Mouse (Mus musculus) mouse trophoblast stem cell (cell line): ENCODE measurements around the gene Ubac1.

Experiments used
- in situ Hi-C, 2 experiments: fragments of 300-500 bp; cut with MseI, MboI; formaldehyde crosslinking; loops; 2 replicates in 1 of 2; 3 replicates in 1 of 2; pipeline ENCODE4 v1.15.1; 2025

Gene Ubac1

DNA sequence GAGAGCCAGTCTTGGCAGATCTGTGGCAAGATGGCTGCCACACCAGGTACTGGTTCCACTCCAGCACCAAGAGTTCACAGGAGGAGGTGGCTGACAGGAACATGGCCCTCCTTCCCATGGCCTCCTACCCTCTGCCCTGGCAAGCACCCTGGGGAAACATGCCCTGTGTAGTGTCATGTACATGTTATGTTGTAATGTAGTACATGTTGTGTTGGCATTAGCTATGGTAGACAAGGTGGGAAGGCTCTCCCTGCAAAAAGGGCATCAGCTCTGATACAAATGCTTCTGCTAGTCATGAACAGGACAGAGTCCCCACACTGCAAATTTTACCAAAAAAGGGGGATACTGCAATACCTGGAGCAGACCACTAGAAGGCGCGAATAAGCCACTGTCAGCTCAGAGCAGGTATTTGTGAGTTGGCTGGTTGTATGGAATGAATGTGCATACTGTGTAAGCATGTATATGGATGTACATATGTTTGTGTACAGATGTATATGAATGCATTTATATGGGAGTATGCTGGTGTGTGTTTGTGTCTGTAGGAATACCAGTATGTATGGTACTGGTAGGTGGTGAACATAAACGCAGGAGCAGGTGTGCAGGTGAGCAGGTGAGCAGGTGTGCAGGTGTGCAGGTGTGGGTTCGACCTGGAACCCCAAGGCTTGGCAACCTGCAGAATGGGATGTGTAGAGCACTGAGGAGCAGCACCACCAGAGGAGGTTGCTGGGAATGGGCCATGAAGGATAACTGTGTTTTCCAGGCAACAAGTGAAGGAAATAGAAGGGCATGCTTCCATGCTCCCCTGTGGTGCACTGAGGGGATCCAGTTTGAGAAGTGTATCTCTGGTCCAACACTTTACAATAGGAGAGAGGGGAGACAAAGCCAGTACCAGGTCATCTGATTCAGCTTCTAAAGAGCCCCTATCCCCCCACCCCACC, 2.9 kb upstream of the Ubac1 start:
- in situ Hi-C loops, result loop anchor here in 1 of 2 experiments (10.0 kb wide), 1 partner anchor 120 kb away; no protein-coding TSS in a partner anchor

DNA sequence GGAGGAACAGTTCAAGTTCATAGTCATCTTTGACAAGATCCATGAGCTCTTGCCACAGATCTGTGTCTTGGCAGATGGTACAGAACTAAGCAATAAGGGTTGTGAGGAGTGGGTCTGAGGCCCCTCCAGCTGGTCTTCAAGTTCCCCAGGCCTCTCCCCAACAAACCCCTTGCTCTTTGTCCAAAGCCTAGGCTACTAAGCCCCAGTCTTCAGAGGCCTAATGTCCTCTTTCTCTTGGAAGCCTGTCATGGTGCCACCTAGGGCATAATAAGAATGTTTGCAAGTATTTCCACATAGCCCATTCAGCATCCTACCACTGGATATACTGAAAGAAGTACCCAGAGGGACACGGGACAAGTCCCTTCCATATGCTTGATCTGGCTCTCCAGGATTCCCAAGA, 1.1 kb upstream of the Ubac1 start:
- in situ Hi-C loops, result loop anchor here in 1 of 2 experiments (10.0 kb wide), 1 partner anchor 122 kb away; no protein-coding TSS in a partner anchor

DNA sequence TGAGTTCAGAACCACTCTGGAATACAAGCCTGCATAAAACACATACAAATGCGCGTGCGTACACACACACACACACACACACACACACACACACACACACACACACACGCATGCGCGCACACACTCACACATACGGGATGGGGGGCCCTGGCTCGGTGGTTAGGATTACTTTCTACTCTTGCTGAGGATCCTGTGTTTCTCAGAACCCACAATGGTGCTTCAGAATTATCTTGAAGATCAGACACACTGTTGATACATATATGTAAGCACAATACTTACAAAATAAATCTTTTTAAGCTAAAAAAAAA, 665 bp upstream of the Ubac1 start:
- in situ Hi-C loops, result loop anchor here in 1 of 2 experiments (10.0 kb wide), 1 partner anchor 123 kb away; no protein-coding TSS in a partner anchor

DNA sequence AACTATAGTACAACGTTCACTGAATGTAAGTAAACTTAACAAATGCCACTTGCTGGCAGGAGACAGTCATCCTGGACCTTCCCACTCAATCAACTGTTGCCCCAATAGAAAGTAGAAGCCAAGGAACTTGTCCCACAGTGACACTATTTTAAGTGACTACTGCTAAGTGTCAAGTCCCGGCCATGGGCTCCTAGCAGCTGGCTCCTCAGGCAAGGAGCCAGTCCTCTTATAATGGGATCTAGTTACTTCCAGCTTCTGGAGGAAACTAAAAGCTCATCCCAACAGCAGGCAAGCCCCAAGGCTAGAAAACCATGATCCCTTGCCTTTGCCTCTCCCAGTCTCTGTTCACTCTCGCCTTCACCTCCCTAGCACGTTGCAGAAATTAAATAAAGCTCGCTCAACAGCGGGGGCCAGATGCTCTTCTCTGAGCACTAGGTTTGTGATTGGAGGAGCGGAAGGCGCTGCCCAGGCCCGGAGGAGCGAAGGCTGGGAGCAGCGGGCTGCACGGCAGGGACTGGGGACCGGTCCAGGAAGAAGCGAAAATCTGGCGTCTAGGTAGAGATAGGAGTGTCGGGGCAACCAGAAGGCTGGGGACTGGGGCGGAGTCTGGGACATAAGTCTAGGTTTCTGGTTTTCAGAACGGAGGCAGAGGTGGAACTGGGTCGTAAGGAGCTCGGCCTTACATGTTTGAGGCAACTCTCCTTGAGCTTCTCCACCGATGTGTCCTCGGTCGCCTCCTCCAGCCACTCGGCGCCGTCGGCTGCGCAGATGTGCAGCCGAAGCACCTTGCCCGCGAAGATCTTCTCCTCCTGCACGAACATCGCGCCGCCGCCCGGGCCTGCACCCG, 610 bp downstream of the Ubac1 start:
- in situ Hi-C loops, result loop anchor here in 1 of 2 experiments (10.0 kb wide), 1 partner anchor 124 kb away; no protein-coding TSS in a partner anchor

DNA sequence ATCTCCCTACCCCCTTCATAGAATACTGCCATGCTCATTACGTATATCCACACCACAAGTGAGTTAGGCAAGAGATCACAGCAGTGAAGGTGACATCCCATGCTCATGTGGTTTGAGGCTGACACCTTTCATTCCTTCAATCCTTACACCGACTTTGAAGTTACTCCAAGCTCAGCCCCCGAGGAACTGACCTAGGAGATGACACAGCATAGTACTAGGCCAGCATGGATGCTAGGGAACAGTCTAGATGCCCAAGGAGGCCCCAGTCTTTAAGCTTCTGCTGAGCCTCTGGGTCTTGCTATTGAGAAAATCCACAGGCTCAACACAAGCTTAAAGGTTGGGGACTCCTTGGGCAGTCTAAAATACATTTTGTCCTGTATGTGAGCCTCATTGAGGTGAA, 1.6 kb downstream of the Ubac1 start:
- in situ Hi-C loops, result loop anchor here in 1 of 2 experiments (10.0 kb wide), 1 partner anchor 125 kb away; no protein-coding TSS in a partner anchor

GRCm38 (mm10) chr2:26017326-26017725, 4.2 kb downstream of the Ubac1 start:
- in situ Hi-C loops, result no loop called here

DNA sequence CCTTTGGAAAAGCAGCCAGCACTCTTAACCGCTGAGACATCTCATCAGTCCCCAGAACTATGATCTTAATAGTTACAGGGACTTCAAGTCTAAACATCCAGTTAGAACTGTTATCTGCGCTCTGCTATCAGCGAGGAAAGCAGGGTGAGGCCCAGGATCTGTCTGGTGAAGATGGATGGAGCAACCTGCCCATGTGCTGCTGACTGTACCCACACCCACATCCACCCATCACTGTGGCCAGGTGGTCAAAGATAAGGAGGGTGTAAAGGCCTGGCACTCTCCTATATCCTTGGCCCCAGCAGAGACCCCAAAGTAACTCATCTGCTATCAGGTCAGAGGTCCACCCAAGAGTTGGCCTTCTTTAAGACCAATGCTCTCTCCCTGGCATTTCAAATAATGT, 7.9 kb downstream of the Ubac1 start:
- in situ Hi-C loops, result no loop called here

- in situ Hi-C loops, result no loop called here
These were observed 10.1 kb downstream of the Ubac1 start for GRCm38 (mm10) chr2:26011420-26011819.

DNA sequence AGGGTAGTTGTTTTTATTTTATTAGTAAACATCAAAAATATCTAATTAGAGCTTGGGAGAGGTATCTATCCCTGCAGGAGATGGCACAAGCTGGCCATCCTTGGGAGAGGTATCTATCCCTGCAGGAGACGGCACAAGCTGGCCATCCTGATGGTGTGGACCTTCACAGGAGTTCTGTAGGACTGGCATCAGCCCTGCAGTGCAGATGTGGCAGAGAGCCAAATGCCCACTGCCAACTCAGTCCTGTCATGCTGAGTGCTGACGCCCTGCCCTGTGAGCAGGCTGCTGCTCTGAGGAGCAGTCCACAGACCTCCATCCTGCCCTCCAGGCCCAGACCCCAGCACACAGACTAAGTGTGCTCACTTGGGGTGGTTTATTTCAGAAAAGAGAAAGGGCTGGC, 19.5 kb downstream of the Ubac1 start:
- in situ Hi-C loops, result no loop called here

DNA sequence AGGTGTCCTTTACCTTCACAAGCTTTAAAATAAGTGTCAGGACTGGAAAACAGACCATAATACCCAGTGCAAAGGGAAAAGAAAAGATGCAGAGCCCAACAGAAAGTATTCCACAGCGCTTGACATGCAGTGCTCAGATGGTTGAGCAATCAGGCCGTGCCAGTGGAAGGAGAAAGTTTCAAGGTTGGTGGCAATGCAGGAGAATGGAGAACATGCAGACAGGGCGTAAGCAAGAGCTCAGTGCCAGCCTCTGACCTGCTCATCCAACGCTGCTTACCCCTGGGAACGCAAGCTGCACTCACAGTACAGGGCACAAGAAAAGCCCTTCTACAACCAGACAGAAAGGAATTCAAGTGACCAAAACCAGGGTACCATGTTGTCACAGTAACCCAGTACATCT, 20.4 kb downstream of the Ubac1 start:
- in situ Hi-C loops, result no loop called here

DNA sequence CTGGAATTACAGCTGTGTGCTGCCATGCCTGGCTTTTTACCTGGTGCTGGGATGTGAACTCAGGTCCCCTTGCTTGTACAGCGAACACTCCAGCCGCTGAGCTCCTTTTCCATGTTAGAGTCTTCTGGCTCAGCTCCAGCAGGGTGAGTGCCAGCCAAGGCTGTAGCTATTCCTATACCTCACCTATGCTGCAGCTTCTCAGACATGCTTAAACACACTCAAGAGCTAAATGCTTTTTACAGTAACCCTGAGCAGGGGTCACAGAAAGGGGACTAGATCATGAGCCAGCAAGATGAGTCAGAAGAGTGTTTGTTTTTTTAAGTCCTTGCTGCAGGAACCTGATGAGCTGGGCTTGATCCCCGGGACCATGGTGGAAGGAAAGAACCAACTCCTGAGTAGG, 23.8 kb downstream of the Ubac1 start:
- in situ Hi-C loops, result no loop called here

DNA sequence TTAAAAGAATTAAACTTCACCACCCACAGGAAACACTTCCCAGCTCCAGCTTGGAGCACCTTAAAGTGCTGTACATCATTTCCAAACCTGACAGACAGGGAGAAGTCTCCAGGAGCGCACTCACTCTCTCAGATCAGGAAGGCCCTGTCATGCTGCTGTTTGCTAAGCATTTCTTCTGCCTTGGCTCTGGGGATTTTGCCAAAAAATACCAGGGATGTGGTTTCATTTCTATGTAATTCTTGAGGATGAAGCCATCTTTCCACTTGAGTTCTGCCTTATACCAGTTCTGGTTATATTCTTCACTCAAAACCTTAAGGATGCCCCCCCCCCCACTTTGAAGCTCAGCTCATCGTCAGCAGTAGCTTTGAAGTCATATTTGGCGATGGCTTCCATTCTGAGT, 26.8 kb downstream of the Ubac1 start:
- in situ Hi-C loops, result no loop called here

DNA sequence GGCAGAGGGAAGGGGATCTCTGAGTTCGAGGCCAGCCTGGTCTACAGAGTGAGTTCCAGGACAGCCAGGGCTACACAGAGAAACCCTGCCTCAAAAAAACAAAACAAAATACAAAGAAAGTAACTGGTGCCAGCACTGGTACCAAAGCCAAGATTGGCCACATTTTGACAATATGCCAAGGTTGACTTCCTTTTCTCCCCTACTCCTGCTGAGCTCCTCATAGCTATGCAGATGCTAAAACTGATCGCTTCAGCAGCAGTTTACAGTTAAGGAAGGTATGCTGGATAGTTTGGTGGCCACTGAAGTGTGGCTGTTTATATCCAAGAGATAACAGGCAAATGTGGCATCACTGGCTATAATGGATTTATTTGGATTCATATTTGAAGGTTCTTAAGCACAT, 29.3 kb downstream of the Ubac1 start:
- in situ Hi-C loops, result no loop called here

DNA sequence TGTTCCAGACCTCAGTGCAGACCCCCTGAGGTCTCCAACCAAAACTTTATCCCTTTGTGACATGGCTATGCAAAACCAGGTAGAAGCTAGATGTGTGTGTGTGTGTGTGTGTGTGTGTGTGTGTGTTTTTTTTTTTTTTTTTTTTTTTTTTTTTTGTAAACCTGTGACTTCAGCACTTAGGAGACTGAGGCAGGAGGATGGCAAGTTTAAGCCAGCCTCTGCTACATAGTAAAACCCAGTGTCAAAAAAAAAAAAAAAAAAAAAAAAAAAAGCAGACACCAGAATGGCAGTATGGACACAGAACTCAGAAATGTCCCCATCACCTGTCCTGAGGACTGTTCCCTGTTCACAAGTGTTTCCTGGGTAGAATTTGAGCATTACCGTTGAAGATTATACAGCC, 31.9 kb downstream of the Ubac1 start:
- in situ Hi-C loops, result no loop called here

- in situ Hi-C loops, result no loop called here
These were observed 33.7 kb downstream of the Ubac1 start for GRCm38 (mm10) chr2:25987817-25988216.

DNA sequence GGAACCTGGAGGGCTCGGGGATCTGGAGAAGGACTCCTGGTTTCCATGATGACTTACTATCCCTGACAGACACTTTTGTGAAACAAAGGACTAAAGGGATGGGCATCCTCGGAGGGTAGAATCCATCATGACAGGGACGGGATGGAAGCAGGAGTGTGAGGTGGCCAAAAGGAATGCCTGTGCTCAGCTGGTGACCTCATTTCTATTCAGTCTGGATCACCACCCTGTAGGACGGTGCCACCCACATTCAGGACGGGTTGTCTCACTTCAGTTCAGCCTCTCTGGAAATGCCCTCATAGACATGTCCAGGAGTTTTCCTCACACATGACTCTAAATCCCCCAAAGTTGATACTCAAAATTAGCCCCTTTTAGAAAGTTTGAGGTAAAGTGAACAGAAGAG, 34.9 kb downstream of the Ubac1 start:
- in situ Hi-C loops, result no loop called here

- in situ Hi-C loops, result no loop called here
These were observed 38.2 kb downstream of the Ubac1 start, which contains the start of gene Camsap1 for GRCm38 (mm10) chr2:25983159-25983907. TSS of gene Camsap1 (minus strand) at chr2:25983282.

GRCm38 (mm10) chr2:25982426-25983091, 39.0 kb downstream of the Ubac1 start:
- in situ Hi-C loops, result no loop called here

GRCm38 (mm10) chr2:25982052-25982425, 39.5 kb downstream of the Ubac1 start:
- in situ Hi-C loops, result no loop called here

- in situ Hi-C loops, result no loop called here
These were observed 42.5 kb downstream of the Ubac1 start for GRCm38 (mm10) chr2:25978997-25979396.

DNA sequence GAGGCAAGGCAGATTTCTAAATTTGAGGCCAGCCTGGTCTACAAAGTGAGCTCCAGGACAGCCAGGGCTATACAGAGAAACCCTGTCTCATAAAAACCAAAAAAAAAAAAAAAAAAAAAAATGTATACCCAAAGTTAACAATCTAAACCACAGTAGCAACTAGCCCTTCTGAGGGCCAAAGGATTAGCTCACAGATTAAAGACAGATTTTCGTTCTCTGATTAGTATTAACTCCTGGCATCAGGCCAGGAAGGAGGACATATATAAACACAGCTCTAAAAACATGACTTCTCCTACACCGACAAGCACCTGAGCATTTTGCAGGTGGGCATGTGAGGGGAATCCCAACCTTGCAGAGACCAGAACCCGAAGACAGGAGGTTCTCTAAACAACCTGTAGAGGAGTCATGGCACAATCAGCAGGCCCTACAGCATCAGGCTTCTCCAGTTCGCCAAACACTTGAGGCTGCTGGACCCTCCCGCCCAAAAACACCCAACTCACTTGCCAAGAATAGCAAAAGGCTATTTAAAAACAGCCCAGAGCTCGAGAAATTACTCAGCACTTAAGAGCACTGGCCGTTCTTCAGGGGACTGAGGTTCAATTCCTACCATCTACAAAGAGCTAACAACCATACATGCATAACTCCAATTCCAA, 43.8 kb downstream of the Ubac1 start:
- in situ Hi-C loops, result no loop called here
